Mouse (Mus musculus) ovary, adult 10 weeks (tissue): ENCODE data around the gene Mill2. TPM values are rescaled to one million over a fixed set of nuclear protein-coding genes. Genes with fewer than 3 reads are reported as not detected.

Experiments
- polyA plus RNA-seq: library from polyadenylated mRNA; stranded (reverse); fragments of 350-450 nt; fragmentation: Illumina TruSeq; extraction: RNeasy Lipid Tissue Mini Kit (QIAGEN cat#74804); gene quantifications from one replicate; pipeline ENCODE4 v1.2.3, GENCODE M21; 2014

Gene Mill2
- 9.1 TPM for polyA plus RNA-seq

DNA sequence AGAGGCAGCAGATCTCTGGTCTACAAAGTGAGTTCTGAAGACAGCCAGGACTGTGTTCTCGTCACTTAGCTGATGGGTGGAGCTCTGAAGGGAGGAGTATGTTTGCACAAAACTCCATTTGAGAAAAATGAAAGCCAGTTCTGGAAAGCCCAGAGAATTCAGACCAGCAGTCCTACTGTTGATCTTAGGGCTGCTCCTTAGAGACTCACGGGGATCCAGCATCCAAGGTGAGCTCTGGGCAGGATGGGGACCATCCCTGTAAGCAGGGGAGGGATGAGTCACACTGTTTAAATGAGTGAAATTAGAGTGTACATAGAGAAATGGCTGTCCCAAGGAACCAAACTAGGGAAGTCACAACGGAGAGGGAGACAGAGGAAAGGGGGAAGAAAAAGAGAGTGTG, at the start of gene Mill2:
TSS of gene Mill2 (plus strand) at position 102 of the 400 bp plus-strand sequence.

DNA sequence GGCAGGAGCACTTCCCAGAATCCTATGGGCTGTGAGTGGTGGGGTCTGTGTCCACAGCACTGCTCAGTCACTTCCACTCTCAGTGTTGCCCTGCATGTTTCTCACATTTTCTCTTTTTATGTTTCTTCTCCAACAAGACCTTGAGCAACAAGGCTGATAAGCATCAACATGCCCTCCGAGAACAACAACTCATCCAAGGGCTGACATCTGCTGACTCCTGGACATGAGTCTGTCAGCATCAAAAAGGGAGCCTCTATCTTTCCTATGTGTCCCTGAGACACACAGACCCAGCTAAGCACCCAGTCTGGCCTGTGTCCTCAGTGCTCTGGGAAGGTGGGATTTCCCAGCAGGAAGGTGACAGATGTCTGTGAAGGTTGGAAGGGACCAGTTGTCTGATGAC, 41.3 kb upstream of the Mill2 start, which contains the start of gene Psg19:
TSS of gene Psg19 (minus strand) at position 101 of the 400 bp plus-strand sequence.

DNA sequence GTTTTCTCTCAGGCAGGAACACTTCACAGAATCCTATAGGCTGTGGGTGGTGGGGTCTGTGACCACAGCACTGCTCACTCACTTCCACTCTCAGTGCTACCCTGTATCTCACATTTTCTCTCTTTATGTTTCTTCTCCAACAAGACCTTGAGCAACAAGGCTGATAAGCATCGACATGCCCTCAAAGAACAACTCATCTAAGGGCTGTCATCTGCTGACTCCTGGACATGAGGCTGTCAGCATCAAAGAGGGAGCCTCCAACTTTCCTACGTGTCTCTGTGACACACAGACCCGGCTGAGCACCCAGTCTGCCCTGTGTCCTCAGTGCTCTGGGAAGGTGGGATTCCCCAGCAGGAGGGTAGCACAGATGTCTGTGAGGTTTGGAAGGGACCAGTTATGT, 18.3 kb upstream of the Mill2 start, which contains the start of gene Psg17:
TSS of gene Psg17 (minus strand) at position 101 of the 400 bp plus-strand sequence.

DNA sequence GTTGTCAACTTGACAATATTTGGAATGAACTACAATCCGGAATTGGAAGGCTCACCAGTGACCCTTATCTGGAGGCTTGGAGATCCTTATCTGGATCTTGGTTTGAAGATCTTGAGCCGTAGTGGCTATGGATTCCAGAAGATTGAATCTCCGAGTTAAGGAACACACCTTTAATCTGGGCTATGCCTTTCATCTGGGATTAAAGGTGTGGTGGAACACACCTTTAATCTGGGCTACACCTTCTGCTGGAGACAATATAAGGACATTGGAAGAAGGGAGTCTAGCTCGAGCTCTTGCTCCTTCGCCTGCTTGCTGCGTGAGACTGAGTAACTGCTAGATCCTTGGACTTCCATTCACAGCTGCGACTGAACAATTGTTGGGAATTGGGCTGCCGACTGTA, 31.3 kb downstream of the Mill2 start, which contains the start of gene Pglyrp1:
TSS of gene Pglyrp1 (plus strand) at position 301 of the 400 bp plus-strand sequence.

DNA sequence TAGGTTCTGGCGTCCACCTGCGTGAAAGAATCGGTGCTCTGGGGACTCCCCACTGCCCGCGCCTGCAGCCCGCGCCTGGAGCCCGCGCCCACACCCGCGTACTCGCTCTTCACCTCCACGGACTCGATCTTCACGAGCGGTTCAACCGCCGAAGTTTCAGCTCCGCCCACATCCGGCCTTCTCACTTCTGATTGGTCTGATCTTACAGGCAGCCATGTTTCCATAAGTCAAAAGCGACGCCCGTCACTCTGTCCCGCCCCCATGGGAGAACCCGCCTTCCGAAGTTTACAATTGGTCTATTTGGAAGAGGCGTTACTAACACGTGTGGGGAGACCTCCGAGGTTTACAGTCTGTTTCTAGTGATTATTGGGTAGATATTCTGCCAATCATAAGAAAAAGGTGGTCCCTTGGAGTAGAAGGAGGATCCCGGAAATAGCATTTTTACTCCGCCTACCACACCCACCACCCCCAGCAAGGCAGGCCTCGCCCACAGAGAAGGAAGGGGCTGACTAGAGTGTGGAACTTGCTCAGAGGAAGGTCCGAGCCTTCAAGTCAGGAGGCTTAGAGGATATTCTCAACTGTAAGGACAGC, 70.6 kb downstream of the Mill2 start, which contains the start of gene Ccdc61:
TSS of gene Ccdc61 (minus strand) at position 175 of the 591 bp plus-strand sequence.

Other genes with a start within 250 kb of the Mill2 start
- gene Psg23, start 223.5 kb upstream of the Mill2 start, polyA plus RNA-seq, result not detected
- not detected for gene Psg21, start 183.2 kb upstream of the Mill2 start, polyA plus RNA-seq
- gene Psg20, start 153.8 kb upstream of the Mill2 start, polyA plus RNA-seq, result not detected
- gene Psg22, start 121.9 kb upstream of the Mill2 start, polyA plus RNA-seq, result not detected
- not detected for gene Psg19, start 41.4 kb upstream of the Mill2 start, polyA plus RNA-seq
- gene Psg17, start 18.4 kb upstream of the Mill2 start, polyA plus RNA-seq, result 0.43 TPM
- gene Pglyrp1, start 31.4 kb downstream of the Mill2 start, polyA plus RNA-seq, result not detected
- gene Ccdc61, start 70.4 kb downstream of the Mill2 start, polyA plus RNA-seq, result 2.3 TPM
- gene Nova2, start 85.9 kb downstream of the Mill2 start, polyA plus RNA-seq, result 0.34 TPM
- gene Nanos2, start 147.4 kb downstream of the Mill2 start, polyA plus RNA-seq, result 0.48 TPM
- gene Mypop, start 151.3 kb downstream of the Mill2 start, polyA plus RNA-seq, result 0.46 TPM
- 1.9 TPM for gene Irf2bp1, start 164.1 kb downstream of the Mill2 start, polyA plus RNA-seq
- gene Foxa3, start 183.6 kb downstream of the Mill2 start, polyA plus RNA-seq, result 1.7 TPM
- gene Sympk, start 184.4 kb downstream of the Mill2 start, polyA plus RNA-seq, result 5.5 TPM
- not detected for gene Rsph6a, start 214.7 kb downstream of the Mill2 start, polyA plus RNA-seq
- gene Dmwd, start 236.3 kb downstream of the Mill2 start, polyA plus RNA-seq, result 0.23 TPM
- 5.7 TPM for gene Dmpk, start 243.9 kb downstream of the Mill2 start, polyA plus RNA-seq